Mouse (Mus musculus) midbrain, embryonic 16.5 days (tissue): ENCODE measurements around the gene Akap13. TPM values are rescaled to one million over a fixed set of nuclear protein-coding genes. Genes with fewer than 3 reads are reported as not detected.
"Not testable (repeated sequence)": the region's sequence is repeated elsewhere in the genome, so short reads cannot be mapped to it uniquely, and the experiment has no call there.

ENCODE experiments used
- ATAC-seq: fragments of 200-750 bp; cut with Nextera tagmentation; 2 replicates; pipeline ENCODE4 v1.8.0; 2017; ENCODE audit warnings: moderate TSS enrichment
- H3K27ac ChIP-seq: fragments of 300-500 bp; sonication (generic); 2 replicates; pipeline ENCODE4 v1.5.1; 2014; ENCODE audit warnings: mild to moderate bottlenecking, low read length, mixed read lengths
- H3K27me3 ChIP-seq: fragments of 300-500 bp; sonication (generic); 2 replicates; pipeline ENCODE4 v1.6.1; 2014; ENCODE audit warnings: low read depth, low read length, mixed read lengths; ENCODE audit not compliant: control insufficient read depth, insufficient read depth
- H3K36me3 ChIP-seq: fragments of 300-500 bp; sonication (generic); 2 replicates; pipeline ENCODE4 v1.6.1; 2014; ENCODE audit warnings: mild to moderate bottlenecking, low read length, moderate library complexity, mixed read lengths; ENCODE audit not compliant: control insufficient read depth, insufficient read depth
- H3K4me1 ChIP-seq: fragments of 300-500 bp; sonication (generic); 2 replicates; pipeline ENCODE4 v1.6.1; 2014; ENCODE audit warnings: mild to moderate bottlenecking, low read length, mixed read lengths; ENCODE audit not compliant: control insufficient read depth, insufficient read depth
- H3K4me2 ChIP-seq: fragments of 300-500 bp; sonication (generic); 2 replicates; pipeline ENCODE4 v1.6.1; 2014; ENCODE audit warnings: mild to moderate bottlenecking, low read length, mixed read lengths
- H3K4me3 ChIP-seq: fragments of 300-500 bp; sonication (generic); 2 replicates; pipeline ENCODE4 v1.5.1; 2014; ENCODE audit warnings: low read depth, mild to moderate bottlenecking, low read length, moderate library complexity, mixed read lengths
- H3K9ac ChIP-seq: fragments of 300-500 bp; sonication (generic); 2 replicates; pipeline ENCODE4 v1.6.1; 2014; ENCODE audit warnings: low read depth, low read length, mixed read lengths
- H3K9me3 ChIP-seq: fragments of 300-500 bp; sonication (generic); replicated peaks from 2 replicates; pipeline ENCODE4 v1.6.1; 2014; ENCODE audit warnings: mild to moderate bottlenecking, low read length, mixed read lengths; ENCODE audit not compliant: control insufficient read depth, poor library complexity, severe bottlenecking
- WGBS: fragments of 180-500 bp; shearing (Covaris S2); extraction: QIAGEN DNeasy Blood & Tissue Kit; methylation state at CpG from one replicate; pipeline ENCODE4 v1.1.7; 2014; 5-methylcytosine and 5-hydroxymethylcytosine counted together
- polyA plus RNA-seq: library from polyadenylated mRNA; unstranded; fragments of >200 nt; fragmentation: Nextera tagmentation; extraction: Ambion mirVana; gene quantifications from 2 replicates; pipeline ENCODE4 v1.2.1, GENCODE M21; 2015

Akap13 gene
- polyA plus RNA-seq, 1 experiment from 2014 or later = 10.7 TPM

GRCm38 (mm10) chr7:75753192-75753783 is 298.0 kb downstream of the Akap13 start:
- Histone ChIP-seq H3K9me3 (no peaks in the 10 kb centered on the region), H3K4me2 (no peak overlapping the region), H3K9ac (no peak overlapping the region), H3K4me1 (peaks cover 2% of the 10 kb centered on the region; the same call in 1 of the 2 replicates), H3K4me3 (no peak overlapping the region), H3K27ac (no peak overlapping the region), H3K36me3 (no peaks in the 10 kb centered on the region), H3K27me3 (no peaks in the 10 kb centered on the region)
- WGBS = 50% methylated on average over 12 of the region's 12 CpGs
- no peak for ATAC-seq

DNA sequence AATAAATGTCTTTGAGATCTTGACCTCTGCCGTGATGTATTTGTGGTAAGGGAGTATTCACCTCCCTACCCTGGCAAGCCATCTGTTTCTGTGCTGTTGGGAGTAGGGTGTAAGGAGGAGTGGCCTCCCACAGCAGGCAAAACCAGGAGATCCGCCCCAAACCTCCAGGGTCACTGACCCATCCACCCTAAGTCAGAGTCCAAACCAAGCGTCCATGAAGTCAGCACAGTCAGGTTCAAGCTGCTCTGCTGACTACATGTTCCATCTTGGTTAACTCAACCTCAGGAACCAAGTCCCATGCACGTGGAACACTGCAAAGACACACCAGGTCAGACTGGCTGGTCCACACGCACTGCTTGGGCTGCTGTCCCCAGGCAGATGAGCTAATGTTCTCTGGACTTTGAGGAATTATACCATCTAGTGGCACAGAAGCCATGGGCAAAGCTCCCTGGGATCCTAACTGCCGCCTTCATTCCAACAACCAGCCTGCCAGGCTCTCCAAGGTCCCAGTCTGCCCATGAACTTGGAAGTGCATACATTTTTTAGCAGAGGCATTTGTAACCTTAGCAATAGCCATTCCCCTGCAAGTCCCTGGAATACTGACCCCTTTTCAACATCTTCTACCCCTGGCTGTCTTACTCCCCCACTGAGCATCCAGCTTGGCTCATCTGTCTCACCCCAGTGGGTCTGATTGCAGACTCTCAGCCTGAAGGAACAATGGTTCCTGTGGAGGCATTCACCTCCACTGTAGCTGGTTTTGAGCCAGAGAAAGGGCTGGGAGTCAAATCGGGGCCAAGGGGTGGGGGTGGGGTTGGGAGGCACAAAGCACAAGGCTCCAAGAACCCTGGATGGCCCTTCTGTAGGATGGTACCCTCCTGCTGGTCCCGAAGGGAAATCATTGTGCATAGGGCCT is 299.5 kb downstream of the Akap13 start:
- no peaks in the 10 kb centered on the region for H3K36me3 ChIP-seq
- no peak overlapping the region for H3K4me2 ChIP-seq
- 33% methylated on average over 8 of the region's 8 CpGs for WGBS
- H3K4me1 ChIP-seq = peaks cover 2% of the 10 kb centered on the region; the same call in 1 of the 2 replicates
- H3K9me3 ChIP-seq = no peaks in the 10 kb centered on the region
- H3K27ac ChIP-seq = peak overlapping the region; percentile 73
- peak; percentile 73 for ATAC-seq
- no peak overlapping the region for H3K9ac ChIP-seq
- H3K4me3 ChIP-seq = no peak overlapping the region
- H3K27me3 ChIP-seq = no peaks in the 10 kb centered on the region

- Histone ChIP-seq H3K36me3 (no peaks in the 10 kb centered on the region), H3K4me1 (peaks cover 2% of the 10 kb centered on the region; the same call in 1 of the 2 replicates), H3K9ac (no peak overlapping the region), H3K4me3 (no peak overlapping the region), H3K27ac (peak overlapping the region; percentile 73), H3K4me2 (no peak overlapping the region), H3K9me3 (no peaks in the 10 kb centered on the region), H3K27me3 (no peaks in the 10 kb centered on the region)
- ATAC-seq = peak; percentile 90
- WGBS = 39% methylated on average over 8 of the region's 8 CpGs
Measured at GRCm38 (mm10) chr7:75755861-75756449, 300.6 kb downstream of the Akap13 start.

GRCm38 (mm10) chr7:75759992-75760514 is 304.7 kb downstream of the Akap13 start:
- Histone ChIP-seq H3K27me3 (no peaks in the 10 kb centered on the region), H3K9ac (no peak overlapping the region), H3K9me3 (no peaks in the 10 kb centered on the region), H3K27ac (no peak overlapping the region), H3K36me3 (no peaks in the 10 kb centered on the region), H3K4me2 (no peak overlapping the region), H3K4me1 (no peaks in the 10 kb centered on the region; the same call in 1 of the 2 replicates), H3K4me3 (no peak overlapping the region)
- WGBS = 84% methylated on average over 7 of the region's 7 CpGs
- ATAC-seq = no peak

DNA sequence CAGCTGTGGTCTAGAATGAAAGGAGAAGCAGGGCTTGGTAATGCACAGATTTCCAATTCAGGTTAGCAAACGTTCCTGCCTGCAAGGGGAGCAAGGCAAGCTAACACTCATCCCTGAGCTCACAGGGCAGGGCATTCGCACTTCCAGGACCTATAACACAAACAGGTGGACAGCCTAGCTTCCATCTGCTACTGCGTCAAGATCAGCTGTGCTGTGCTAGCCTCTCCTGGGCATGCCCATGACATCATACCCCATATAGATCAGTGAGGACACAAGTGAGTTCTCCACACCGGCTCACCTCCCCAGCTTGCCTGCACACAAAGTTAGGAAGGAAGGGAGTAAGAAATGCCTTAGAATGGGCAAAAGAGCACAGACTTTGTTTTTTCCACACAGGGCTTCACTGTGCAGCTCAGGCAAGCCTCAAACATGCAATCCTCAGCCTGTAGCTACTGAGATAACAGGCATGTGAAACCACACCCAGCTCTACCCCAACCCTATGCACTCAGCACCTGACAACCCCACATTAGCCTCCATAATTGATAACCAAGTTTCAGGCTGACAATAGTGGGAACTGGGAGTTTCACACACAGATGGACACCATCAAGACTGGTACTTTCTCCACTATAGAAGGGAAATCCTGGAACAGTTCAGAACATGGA is 305.5 kb downstream of the Akap13 start:
- not testable (repeated sequence) for H3K4me3 ChIP-seq, H3K9me3 ChIP-seq, H3K9ac ChIP-seq, H3K36me3 ChIP-seq, H3K4me1 ChIP-seq, H3K27me3 ChIP-seq, ATAC-seq, H3K4me2 ChIP-seq, H3K27ac ChIP-seq
- WGBS = 70% methylated on average over 4 of the region's 4 CpGs

GRCm38 (mm10) chr7:75762225-75762624 is 306.9 kb downstream of the Akap13 start:
- not testable (repeated sequence) for H3K9ac ChIP-seq, ATAC-seq, H3K27me3 ChIP-seq, H3K4me1 ChIP-seq, H3K27ac ChIP-seq, H3K4me3 ChIP-seq, H3K9me3 ChIP-seq, H3K4me2 ChIP-seq, H3K36me3 ChIP-seq
- 100% methylated on average over 1 of the region's 2 CpGs for WGBS

DNA sequence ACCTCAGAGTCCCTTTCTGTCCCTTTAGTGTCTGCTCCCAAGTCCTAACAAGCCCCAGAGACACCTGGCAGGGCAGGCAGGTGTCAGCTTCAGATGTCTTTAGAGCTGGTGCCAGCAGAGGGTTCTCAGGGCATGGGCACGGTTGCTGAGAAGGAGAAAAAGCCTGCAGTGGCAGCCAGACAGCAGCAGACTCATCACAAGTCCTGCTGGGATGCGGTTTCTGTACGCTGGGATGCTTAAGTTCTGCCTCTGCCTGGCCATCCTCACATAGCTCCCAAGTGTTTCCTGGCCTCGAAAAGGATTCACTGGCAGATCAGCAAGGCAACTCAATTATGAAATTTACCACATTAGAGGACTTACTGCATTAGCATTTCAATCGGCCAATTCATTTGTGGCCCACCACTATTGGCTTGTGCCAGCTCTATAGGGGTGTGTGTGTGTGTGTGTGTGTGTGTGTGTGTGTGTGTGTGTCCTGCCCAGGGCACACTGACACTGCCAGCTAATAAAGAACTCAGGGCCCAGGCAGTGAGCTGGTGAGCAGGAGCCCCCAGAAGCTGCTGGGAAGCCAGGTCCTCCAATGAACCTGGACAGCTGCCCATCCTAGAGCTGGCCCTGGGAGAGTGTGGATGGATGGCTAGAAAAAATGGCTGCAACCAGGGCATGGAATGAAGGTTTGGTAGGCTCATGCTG is 311.9 kb downstream of the Akap13 start:
- not testable (repeated sequence) for H3K9ac ChIP-seq, H3K4me3 ChIP-seq, H3K27me3 ChIP-seq, H3K4me1 ChIP-seq, H3K27ac ChIP-seq, H3K36me3 ChIP-seq, H3K4me2 ChIP-seq, H3K9me3 ChIP-seq
- ATAC-seq = peak; percentile 90
- 78% methylated on average over 1 of the region's 5 CpGs for WGBS

DNA sequence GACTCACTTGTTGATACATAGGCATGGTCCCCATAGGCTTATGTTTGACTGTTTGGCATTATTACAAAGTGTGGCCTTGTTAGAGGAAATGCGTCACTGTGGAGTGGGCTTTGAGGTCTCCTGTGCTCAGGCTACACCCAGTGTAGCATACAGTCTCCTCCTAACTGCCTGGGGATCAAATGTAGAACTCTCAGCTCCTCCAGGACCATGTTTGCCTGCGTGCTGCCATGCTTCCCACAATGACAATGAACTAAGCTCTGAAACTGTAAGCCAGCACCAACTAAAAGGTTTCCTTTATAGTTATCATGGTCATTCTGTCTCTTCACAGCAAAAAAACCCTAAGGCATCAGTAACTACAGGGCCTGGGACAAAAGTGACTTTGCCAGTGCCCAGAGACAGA is 312.8 kb downstream of the Akap13 start:
- Histone ChIP-seq H3K9me3 (no peaks in the 10 kb centered on the region), H3K27me3 (no peaks in the 10 kb centered on the region), H3K9ac (no peak overlapping the region), H3K4me1 (no peaks in the 10 kb centered on the region), H3K4me2 (no peak overlapping the region), H3K4me3 (no peak overlapping the region), H3K27ac (no peak overlapping the region), H3K36me3 (no peaks in the 10 kb centered on the region)
- WGBS = 86% methylated on average over 2 of the region's 2 CpGs
- ATAC-seq = no peak
